Mouse (Mus musculus) G1E (cell line): ENCODE data around the gene Map2k5. TPM values are rescaled to one million over a fixed set of nuclear protein-coding genes. Genes with fewer than 3 reads are reported as not detected.

Experiments
- ATAC-seq: 2 replicates; pipeline ENCODE4 v1.8.0; 2016; ENCODE audit warnings: mild to moderate bottlenecking; ENCODE audit not compliant: insufficient number of reproducible peaks, poor library complexity, low FRiP score, severe bottlenecking; ENCODE audit errors: extremely low read depth
- DNase-seq: peaks from one replicate; pipeline ENCODE4 v3.0.0; 2012; ENCODE audit warnings: low spot score
- H3K27me3 ChIP-seq: 2 replicates; pipeline ENCODE4 v1.6.1; 2012; ENCODE audit warnings: mild to moderate bottlenecking, low read length, inconsistent platforms; ENCODE audit not compliant: insufficient read depth
- H3K36me3 ChIP-seq: replicated peaks from 2 replicates; pipeline ENCODE3; 2012; ENCODE audit warnings: mild to moderate bottlenecking, inconsistent platforms
- H3K4me1 ChIP-seq: 2 replicates; pipeline ENCODE4 v1.6.1; 2012; ENCODE audit warnings: low read depth, low read length, inconsistent platforms, mixed read lengths; ENCODE audit not compliant: insufficient read depth
- H3K4me3 ChIP-seq: 2 replicates; pipeline ENCODE4 v1.5.1; 2012; ENCODE audit warnings: low read depth, mild to moderate bottlenecking, inconsistent platforms, low read length, moderate library complexity, mixed read lengths
- H3K9me3 ChIP-seq: replicated peaks from 2 replicates; pipeline ENCODE4 v1.6.1; 2012; ENCODE audit warnings: inconsistent platforms
- CTCF ChIP-seq: IDR thresholded peaks from 2 replicates; pipeline ENCODE4 v1.5.1; 2012; ENCODE audit warnings: low read depth, low read length, inconsistent platforms, mixed read lengths
- GATA1 ChIP-seq: IDR thresholded peaks from 2 replicates; pipeline ENCODE4 v1.6.1; 2012; ENCODE audit warnings: borderline replicate concordance, low read length, inconsistent platforms, mixed read lengths
- GATA2 ChIP-seq: IDR thresholded peaks from 2 replicates; pipeline ENCODE4 v1.6.1; 2012; ENCODE audit warnings: low read depth, low read length, inconsistent platforms, borderline replicate concordance
- POLR2AphosphoS5 ChIP-seq: IDR thresholded peaks from 2 replicates; pipeline ENCODE4 v1.6.1; 2012; ENCODE audit warnings: low read depth, low read length, inconsistent platforms; ENCODE audit not compliant: insufficient replicate concordance
- TAL1 ChIP-seq: conservative IDR thresholded peaks from 2 replicates; pipeline ENCODE4 v1.6.1; 2012; ENCODE audit warnings: low read depth, low read length, inconsistent platforms, mixed read lengths
- polyA plus RNA-seq: library from polyadenylated mRNA; stranded (reverse); fragments of >175 nt; gene quantifications from 2 replicates; pipeline ENCODE4 v1.2.3, GENCODE M21; 2012
- total RNA-seq, 2 experiments: library from RNA; stranded (forward) in 1 of 2; stranded (reverse) in 1 of 2; fragments of 200-1000 nt in 1 of 2; fragments of >200 nt in 1 of 2; fragmentation: Nextera tagmentation in 1 of 2; gene quantifications; 2 replicates each; pipeline ENCODE4 v1.2.3; 2014 to 2017

Map2k5 gene
- total and polyA plus RNA-seq, 3 experiments = 18.0 to 32.4 (median 31.8) TPM

GRCm38 (mm10) chr9:63178296-63178695, 199.4 kb downstream of the Map2k5 start:
- Histone ChIP-seq H3K4me3 (no peak overlapping the region), H3K36me3 (peaks cover 61% of the 10 kb centered on the region), H3K9me3 (no peaks in the 10 kb centered on the region), H3K27me3 (no peaks in the 10 kb centered on the region), H3K4me1 (no peaks in the 10 kb centered on the region)
- TF ChIP-seq TAL1 = no peak
- no peak for TF ChIP-seq POLR2AphosphoS5
- no peak for TF ChIP-seq CTCF
- ATAC-seq = no peak
- no peak for DNase-seq

DNA sequence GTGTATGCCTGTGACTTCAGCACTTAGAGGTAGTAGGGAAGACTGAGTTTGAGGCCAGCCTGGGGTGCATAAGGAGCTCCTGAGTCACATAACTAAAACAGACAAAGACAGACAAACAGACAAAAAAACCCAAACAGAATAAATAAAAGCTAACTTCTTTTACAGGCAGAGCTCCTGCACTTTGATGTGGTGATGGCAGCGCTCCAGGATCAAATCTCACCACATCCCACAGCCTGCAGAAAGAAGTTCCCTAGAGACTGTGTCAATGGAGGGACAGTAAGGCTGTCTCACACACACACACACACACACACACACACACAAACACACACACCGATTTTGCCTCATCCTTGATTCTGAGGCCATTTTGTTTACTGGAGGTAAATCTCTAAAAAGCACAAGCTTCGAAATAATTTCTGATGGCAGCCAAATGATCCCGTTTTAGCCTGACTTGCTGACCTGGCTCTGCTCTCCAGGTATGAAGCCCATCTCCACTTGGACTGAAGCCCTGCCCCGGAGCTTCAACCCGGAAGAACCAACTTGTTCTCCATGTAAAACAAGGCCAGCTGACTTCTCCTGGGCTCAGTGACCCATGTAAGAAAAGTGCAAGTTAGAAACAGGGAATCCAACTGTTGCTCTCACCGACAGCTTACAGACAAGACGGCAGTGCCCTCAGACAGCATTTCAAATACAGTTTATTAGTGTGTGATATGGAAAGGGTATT, 203.5 kb downstream of the Map2k5 start:
- no peaks in the 10 kb centered on the region for H3K9me3 ChIP-seq
- H3K4me3 ChIP-seq = no peak overlapping the region
- H3K36me3 ChIP-seq = peaks cover 56% of the 10 kb centered on the region
- TF ChIP-seq GATA2 = no peak
- DNase-seq (no peak), ATAC-seq (no peak)
- no peaks in the 10 kb centered on the region for H3K27me3 ChIP-seq
- no peaks in the 10 kb centered on the region for H3K4me1 ChIP-seq

DNA sequence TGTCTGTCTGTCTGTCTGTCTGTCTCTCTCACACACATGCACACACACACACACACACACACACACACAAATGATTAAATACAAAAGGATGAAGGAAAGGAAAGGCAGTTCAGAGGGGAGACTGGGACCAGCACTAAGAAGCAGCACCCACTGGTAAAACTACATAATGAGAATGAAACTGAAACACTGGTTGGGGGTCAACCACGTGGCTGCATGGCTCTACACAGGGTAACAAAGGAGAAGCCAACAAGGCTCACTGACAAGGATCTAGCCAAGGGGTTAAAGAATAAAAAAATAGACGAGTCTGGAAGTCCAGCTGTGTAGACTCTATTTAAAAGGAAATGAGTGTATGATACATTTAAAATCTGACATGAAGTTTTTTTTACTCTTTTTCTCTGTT, 205.8 kb downstream of the Map2k5 start:
- H3K36me3 ChIP-seq = peaks cover 57% of the 10 kb centered on the region
- H3K27me3 ChIP-seq = no peaks in the 10 kb centered on the region
- no peak overlapping the region for H3K4me3 ChIP-seq
- DNase-seq (no peak), ATAC-seq (no peak)
- H3K4me1 ChIP-seq = no peaks in the 10 kb centered on the region
- no peaks in the 10 kb centered on the region for H3K9me3 ChIP-seq
- TF ChIP-seq CTCF = no peak

GRCm38 (mm10) chr9:63169127-63169526, 208.6 kb downstream of the Map2k5 start:
- no peak for DNase-seq
- H3K36me3 ChIP-seq = peaks cover 64% of the 10 kb centered on the region
- no peak for ATAC-seq
- no peak for TF ChIP-seq GATA1
- no peak for TF ChIP-seq GATA2
- no peak for TF ChIP-seq CTCF
- no peak for TF ChIP-seq POLR2AphosphoS5
- TF ChIP-seq TAL1 = no peak
- H3K4me3 ChIP-seq = no peak overlapping the region
- no peaks in the 10 kb centered on the region for H3K9me3 ChIP-seq
- no peaks in the 10 kb centered on the region for H3K27me3 ChIP-seq
- H3K4me1 ChIP-seq = no peaks in the 10 kb centered on the region

- H3K27me3 ChIP-seq = no peaks in the 10 kb centered on the region
- H3K4me3 ChIP-seq = no peak overlapping the region
- peaks cover 68% of the 10 kb centered on the region for H3K36me3 ChIP-seq
- no peaks in the 10 kb centered on the region for H3K9me3 ChIP-seq
- TF ChIP-seq TAL1 (no peak), CTCF (no peak), GATA2 (no peak), POLR2AphosphoS5 (no peak), GATA1 (no peak)
- ATAC-seq (no peak), DNase-seq (no peak)
- no peaks in the 10 kb centered on the region for H3K4me1 ChIP-seq
Measured at GRCm38 (mm10) chr9:63165070-63165469, 212.6 kb downstream of the Map2k5 start.

DNA sequence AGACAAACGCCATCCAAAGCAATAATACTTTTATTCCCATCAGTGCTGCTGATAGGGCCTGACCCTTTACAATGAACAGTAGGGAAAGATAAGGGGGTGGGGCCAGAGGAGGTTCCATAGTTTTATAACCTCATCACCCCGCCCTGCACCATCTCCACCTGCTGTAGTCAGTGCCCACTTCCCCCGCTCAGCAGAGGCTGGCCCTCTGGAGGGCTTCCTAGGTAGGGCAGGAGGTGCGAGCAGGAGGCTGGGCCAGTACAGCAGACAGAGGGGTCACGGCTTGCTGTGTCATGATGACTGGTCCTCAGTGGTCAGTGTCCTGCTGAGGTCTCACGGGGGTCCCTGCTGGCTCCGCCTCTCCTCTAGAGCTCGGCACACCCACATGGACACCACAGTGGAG, 213.9 kb downstream of the Map2k5 start:
- Histone ChIP-seq H3K27me3 (peaks cover 3% of the 10 kb centered on the region; the same call in 1 of the 2 replicates), H3K4me1 (no peaks in the 10 kb centered on the region), H3K9me3 (no peaks in the 10 kb centered on the region), H3K36me3 (peaks cover 58% of the 10 kb centered on the region), H3K4me3 (no peak overlapping the region)
- ATAC-seq = no peak
- DNase-seq = no peak
- no peak for TF ChIP-seq CTCF
- no peak for TF ChIP-seq POLR2AphosphoS5
- TF ChIP-seq GATA1 = no peak
- TF ChIP-seq TAL1 = no peak
- no peak for TF ChIP-seq GATA2

DNA sequence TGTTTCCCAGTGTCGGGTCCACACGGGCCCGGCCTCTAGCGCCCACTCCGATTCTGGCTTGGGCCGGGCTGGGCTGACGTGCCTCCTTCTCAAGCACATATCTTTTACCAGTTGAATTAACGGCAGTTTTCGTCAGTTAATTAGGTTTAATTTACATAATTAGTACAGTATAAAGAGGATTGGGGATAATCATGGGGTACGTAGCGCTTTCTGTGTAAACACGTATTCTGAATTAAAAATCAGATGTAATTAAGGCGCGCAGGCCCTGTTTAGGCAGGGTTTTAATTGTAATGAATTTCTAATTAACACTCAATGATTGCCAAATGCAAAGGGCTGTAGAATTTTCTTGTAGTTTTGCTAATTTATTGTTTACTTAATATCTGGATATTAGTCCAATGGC, 225.8 kb downstream of the Map2k5 start:
- H3K9me3 ChIP-seq = peaks cover 30% of the 10 kb centered on the region
- TF ChIP-seq CTCF = no peak
- no peak for TF ChIP-seq GATA2
- TF ChIP-seq POLR2AphosphoS5 = no peak
- no peak for TF ChIP-seq TAL1
- no peak for TF ChIP-seq GATA1
- H3K27me3 ChIP-seq = peaks cover 10% of the 10 kb centered on the region; the same call in 1 of the 2 replicates
- DNase-seq (no peak), ATAC-seq (no peak)
- no peaks in the 10 kb centered on the region for H3K36me3 ChIP-seq
- H3K4me3 ChIP-seq = no peak overlapping the region
- H3K4me1 ChIP-seq = no peaks in the 10 kb centered on the region
